Mouse (Mus musculus) limb, embryonic 13.5 days (tissue): ENCODE measurements around the gene Fam92b. TPM values are rescaled to one million over a fixed set of nuclear protein-coding genes. Genes with fewer than 3 reads are reported as not detected.

ENCODE experiments used
- ATAC-seq: fragments of 200-750 bp; cut with Nextera tagmentation; 2 replicates; pipeline ENCODE4 v1.8.0; 2017; ENCODE audit warnings: low read depth, moderate number of reproducible peaks, moderate TSS enrichment; ENCODE audit not compliant: low FRiP score
- H3K27ac ChIP-seq: fragments of 300-500 bp; sonication (generic); 2 replicates; pipeline ENCODE4 v1.5.1; 2015; ENCODE audit warnings: inconsistent platforms, mild to moderate bottlenecking, moderate library complexity
- H3K27me3 ChIP-seq: fragments of 300-500 bp; sonication (generic); 2 replicates; pipeline ENCODE4 v1.6.1; 2015; ENCODE audit warnings: mild to moderate bottlenecking, inconsistent platforms
- H3K36me3 ChIP-seq: fragments of 300-500 bp; sonication (generic); 2 replicates; pipeline ENCODE4 v1.6.1; 2015; ENCODE audit warnings: inconsistent platforms, mild to moderate bottlenecking, moderate library complexity
- H3K4me1 ChIP-seq: fragments of 300-500 bp; sonication (generic); 2 replicates; pipeline ENCODE4 v1.6.1; 2015; ENCODE audit warnings: inconsistent platforms
- H3K4me2 ChIP-seq: fragments of 300-500 bp; sonication (generic); replicated peaks from 2 replicates; pipeline ENCODE4 v1.6.1; 2015; ENCODE audit warnings: inconsistent platforms, mild to moderate bottlenecking, moderate library complexity
- H3K4me3 ChIP-seq: fragments of 300-500 bp; sonication (generic); 2 replicates; pipeline ENCODE4 v1.5.1; 2015; ENCODE audit warnings: moderate library complexity, mild to moderate bottlenecking, inconsistent platforms
- H3K9ac ChIP-seq: fragments of 300-500 bp; sonication (generic); 2 replicates; pipeline ENCODE4 v1.6.1; 2015; ENCODE audit warnings: mild to moderate bottlenecking, inconsistent platforms
- H3K9me3 ChIP-seq: fragments of 300-500 bp; sonication (generic); 2 replicates; pipeline ENCODE4 v1.6.1; 2016; ENCODE audit warnings: inconsistent platforms
- WGBS: fragments of 180-500 bp; shearing (Covaris S2); methylation state at CpG from one replicate; pipeline ENCODE4 v1.1.7; 2015; 5-methylcytosine and 5-hydroxymethylcytosine counted together
- polyA plus RNA-seq: library from polyadenylated mRNA; unstranded; fragments of >200 nt; fragmentation: Nextera tagmentation; extraction: Ambion mirVana; gene quantifications from 2 replicates; pipeline ENCODE4 v1.2.1, GENCODE M21; 2015

Fam92b gene
- polyA plus RNA-seq, 1 experiment from 2014 or later = not detected

DNA sequence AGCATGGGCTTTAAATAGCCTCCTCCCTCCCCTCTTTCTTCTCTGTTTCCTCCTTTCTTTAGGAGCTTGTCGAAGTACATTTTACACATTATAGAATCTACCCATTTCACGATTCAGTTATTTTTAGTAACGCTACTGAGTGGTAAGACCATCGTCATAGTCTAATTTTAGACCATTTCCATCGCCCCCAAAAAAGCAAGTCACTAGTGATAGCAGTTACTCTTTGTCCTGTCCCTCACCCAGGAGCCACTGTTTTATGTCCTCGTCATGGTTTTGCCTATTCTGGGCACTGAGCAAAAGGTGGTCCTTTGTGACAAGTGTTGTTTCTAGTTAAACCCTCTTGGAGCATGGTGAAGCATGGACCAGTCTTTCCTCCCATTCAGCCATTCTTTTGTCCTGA, 57.3 kb downstream of the Fam92b start:
- Histone ChIP-seq H3K9ac (no peak overlapping the region), H3K27me3 (peaks cover 47% of the 10 kb centered on the region), H3K4me1 (0 out of 2 replicates have a peak, but pooled peaks cover 4% of the 10 kb centered on the region), H3K9me3 (no peaks in the 10 kb centered on the region), H3K27ac (no peak overlapping the region), H3K4me2 (no peak overlapping the region), H3K4me3 (no peak overlapping the region), H3K36me3 (no peaks in the 10 kb centered on the region)
- no peak for ATAC-seq
- WGBS = 83% methylated on average over 6 of the region's 6 CpGs

DNA sequence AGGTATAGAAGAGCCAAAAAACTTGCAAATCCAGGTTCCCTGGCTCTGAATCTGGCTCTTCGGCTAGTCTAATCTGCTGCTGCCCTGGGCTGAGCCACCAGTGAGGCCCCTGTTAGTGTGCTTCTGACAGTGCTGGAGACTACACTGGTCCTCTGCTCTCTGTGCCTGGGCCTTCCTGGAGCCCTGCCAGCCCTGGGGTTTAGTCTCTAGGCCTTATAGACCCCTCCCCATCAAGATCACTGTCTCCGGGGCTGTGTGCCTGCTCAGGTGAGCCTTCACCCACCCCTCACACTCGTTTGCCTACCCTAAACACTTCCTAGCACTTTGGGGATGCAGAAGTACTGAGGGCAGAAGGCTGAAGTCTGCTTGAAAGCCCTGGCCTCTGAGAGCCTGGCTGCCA, 57.8 kb downstream of the Fam92b start:
- Histone ChIP-seq H3K4me1 (peaks cover 7% of the 10 kb centered on the region; the same call in 1 of the 2 replicates), H3K9me3 (no peaks in the 10 kb centered on the region), H3K9ac (no peak overlapping the region), H3K4me3 (no peak overlapping the region), H3K4me2 (no peak overlapping the region), H3K27ac (no peak overlapping the region), H3K36me3 (no peaks in the 10 kb centered on the region), H3K27me3 (peaks cover 48% of the 10 kb centered on the region)
- ATAC-seq = no peak
- 57% methylated on average over 3 of the region's 3 CpGs for WGBS

DNA sequence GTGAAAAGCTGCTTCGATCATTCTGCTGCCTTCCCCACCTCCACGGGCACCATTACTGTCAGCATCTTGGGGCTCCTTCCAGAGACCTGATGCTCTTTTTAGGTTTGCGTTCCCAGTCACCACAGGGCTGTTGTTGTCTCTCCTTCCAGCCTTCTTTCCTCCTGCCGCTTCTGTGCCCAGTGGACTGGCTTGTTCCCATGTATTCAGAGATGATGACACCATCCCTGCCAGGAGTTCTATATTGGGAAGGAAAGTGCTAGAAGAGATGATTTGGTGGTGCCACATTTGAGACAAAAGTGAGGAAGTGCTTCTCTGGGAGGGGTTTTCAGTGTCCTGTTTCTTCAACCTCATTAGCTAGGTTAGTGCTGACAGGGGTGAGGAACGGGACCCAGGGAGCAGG, 58.4 kb downstream of the Fam92b start:
- no peaks in the 10 kb centered on the region for H3K9me3 ChIP-seq
- no peak overlapping the region for H3K27ac ChIP-seq

DNA sequence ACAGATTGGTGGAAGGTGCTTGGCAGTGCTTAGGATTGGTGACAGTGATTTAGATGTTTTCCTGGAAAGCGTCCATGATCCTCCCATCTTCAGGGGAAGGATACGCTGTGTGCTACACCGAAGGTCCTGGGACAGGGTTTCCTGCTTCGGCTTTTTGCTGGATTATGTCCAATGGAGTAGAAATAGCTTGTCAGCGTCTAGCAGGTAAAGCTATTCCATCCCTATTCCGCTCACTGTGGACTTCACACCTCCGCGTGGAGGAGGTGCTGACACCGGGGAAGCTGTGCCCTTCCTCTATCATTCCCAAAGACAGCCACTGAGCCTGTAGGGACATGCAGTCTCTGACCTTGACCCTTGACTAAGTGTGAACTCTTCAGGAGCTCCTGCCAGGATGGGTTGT, 59.1 kb downstream of the Fam92b start:
- WGBS = 82% methylated on average over 9 of the region's 9 CpGs
- no peak for ATAC-seq
- Histone ChIP-seq H3K4me3 (no peak overlapping the region), H3K4me1 (peaks cover 15% of the 10 kb centered on the region), H3K9ac (no peak overlapping the region), H3K36me3 (no peaks in the 10 kb centered on the region), H3K27ac (no peak overlapping the region), H3K4me2 (no peak overlapping the region), H3K9me3 (no peaks in the 10 kb centered on the region), H3K27me3 (peaks cover 51% of the 10 kb centered on the region)

More for the DNA sequence above, 58.4 kb downstream of the Fam92b start:
- no peaks in the 10 kb centered on the region for H3K36me3 ChIP-seq
- H3K4me3 ChIP-seq = no peak overlapping the region
- WGBS = 80% methylated on average over 5 of the region's 5 CpGs
- H3K9ac ChIP-seq = no peak overlapping the region
- H3K4me2 ChIP-seq = no peak overlapping the region
- no peak for ATAC-seq
- H3K27me3 ChIP-seq = peaks cover 52% of the 10 kb centered on the region
- peaks cover 10% of the 10 kb centered on the region; the same call in 1 of the 2 replicates for H3K4me1 ChIP-seq

DNA sequence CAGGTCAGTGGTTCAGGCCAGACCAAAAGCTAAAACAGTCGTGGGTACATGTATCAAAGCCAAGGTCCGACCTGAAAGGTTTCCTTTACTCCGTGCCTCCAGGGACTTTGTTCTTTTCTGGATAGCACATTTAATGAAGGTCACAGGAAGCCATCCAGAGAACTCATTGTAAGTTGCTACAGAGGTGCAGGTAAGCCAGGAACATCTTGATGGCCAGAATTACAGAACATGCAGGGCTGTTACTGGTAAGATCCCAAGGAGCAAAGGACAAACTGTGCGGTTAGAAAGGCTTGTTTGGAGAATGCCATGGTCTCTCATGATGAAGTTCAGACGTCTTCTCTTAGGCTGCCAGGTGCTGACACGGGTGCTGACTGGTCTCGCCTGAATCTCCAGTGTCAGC, 60.7 kb downstream of the Fam92b start:
- no peaks in the 10 kb centered on the region for H3K9me3 ChIP-seq
- H3K4me2 ChIP-seq = no peak overlapping the region
- H3K36me3 ChIP-seq = no peaks in the 10 kb centered on the region
- 68% methylated on average over 7 of the region's 7 CpGs for WGBS
- H3K9ac ChIP-seq = no peak overlapping the region
- no peak overlapping the region for H3K27ac ChIP-seq
- no peak for ATAC-seq
- H3K27me3 ChIP-seq = peaks cover 58% of the 10 kb centered on the region
- H3K4me3 ChIP-seq = no peak overlapping the region
- H3K4me1 ChIP-seq = peaks cover 18% of the 10 kb centered on the region

Other genes starting within 250 kb of the Fam92b start
- 7.1 and 8.9 TPM in 2 replicates for gene Crispld2, start 185.0 kb downstream of the Fam92b start, polyA plus RNA-seq
- gene Zdhhc7, start 76.0 kb downstream of the Fam92b start, polyA plus RNA-seq = 31.6 and 32.8 TPM in 2 replicates
- gene 6430548M08Rik, start 63.3 kb downstream of the Fam92b start, polyA plus RNA-seq = 3.3 and 3.4 TPM in 2 replicates
- 6.9 and 7.1 TPM in 2 replicates for gene Gse1, start 51.0 kb upstream of the Fam92b start, polyA plus RNA-seq